Mouse (Mus musculus): ENCODE measurements around the gene Epsti1.
"Not testable (repeated sequence)": the region's sequence is repeated elsewhere in the genome, so short reads cannot be mapped to it uniquely, and the experiment has no call there.

The Epsti1 gene

DNA sequence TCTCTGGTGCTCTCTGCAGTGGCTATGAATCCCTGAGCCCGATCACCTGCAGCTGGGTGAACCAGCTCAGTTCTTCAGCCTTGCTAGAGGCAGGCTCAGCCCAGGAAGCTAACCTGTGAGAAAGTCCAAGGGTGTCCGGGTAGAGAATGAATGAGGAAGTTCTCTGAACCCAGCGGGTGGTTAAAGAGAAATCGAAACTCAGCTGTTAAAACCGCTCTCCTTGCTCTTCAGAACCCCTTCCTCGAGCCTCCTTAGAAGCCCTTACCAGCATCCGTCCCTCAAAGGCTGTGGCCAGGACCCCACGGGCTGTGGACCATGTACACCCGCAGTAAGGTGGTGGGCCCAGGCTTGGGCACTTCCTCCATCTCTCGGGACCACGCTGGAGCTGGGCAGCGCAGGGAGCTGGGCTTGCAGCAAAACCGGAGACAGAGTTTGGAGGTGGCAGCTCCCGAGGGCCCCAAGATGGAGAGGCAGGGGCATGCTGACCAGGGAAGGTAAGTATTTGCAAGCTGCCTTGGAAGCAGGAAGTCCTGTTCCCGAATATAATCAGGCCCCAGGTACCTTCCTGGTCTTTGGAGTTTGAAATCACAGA, at the start of gene Epsti1:
Gene Epsti1 (plus strand): TSS at position 69 of the 592 bp plus-strand sequence.
- DNase-seq: no peak

DNA sequence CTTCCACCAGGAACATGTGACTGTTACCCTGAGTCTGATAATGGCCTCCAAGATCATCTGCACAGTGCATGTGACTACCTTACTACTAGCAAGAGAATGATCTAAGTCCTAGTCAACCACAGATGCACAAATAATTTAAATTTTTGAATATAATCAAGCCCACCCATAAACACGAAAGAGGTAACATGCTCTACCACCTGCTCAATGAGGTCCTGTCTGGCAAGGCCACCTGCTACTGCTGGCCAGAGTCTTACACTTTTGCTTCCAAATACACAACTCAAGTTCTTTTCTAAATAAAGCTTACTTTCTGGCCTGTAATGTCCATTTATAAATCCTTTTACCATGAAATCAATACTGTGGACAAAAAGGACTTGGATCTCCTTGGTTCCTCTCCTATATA, 44.1 kb upstream of the Epsti1 start:
- no peak for DNase-seq

DNA sequence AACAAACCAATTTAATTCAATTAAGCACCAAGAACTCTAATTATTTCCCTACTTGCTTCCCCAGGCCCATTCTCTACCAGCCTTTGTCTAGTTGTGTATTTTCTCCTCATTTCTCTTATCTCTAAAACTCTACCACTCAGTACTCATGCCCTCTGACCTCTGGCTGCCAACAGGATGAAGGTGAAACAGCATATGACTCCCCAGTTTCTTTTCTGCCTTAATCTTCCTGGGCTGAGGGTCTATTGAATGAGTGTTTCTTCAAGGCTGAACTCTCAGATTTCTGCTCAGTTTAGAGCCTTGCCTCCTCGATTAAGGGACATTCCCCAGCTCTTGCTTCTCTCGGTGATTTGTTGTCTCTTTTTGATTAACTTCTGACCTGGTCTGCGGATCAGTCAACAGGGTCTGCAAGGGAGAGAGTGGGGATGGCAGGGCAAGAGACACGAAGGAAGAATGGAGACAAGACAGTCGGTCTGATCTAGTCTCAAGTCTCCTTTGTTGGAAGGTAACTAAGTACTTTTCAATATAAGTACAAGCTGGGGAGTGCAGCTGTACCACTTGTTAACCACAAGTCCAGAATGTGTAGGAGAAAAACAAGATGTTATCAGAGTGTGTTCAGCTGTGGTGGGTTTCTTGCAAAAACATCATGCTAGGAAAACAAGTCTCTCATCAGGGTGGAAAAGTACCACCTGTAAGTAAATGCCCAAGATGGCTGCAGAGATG, 43.0 kb upstream of the Epsti1 start:
- no peak for DNase-seq

DNA sequence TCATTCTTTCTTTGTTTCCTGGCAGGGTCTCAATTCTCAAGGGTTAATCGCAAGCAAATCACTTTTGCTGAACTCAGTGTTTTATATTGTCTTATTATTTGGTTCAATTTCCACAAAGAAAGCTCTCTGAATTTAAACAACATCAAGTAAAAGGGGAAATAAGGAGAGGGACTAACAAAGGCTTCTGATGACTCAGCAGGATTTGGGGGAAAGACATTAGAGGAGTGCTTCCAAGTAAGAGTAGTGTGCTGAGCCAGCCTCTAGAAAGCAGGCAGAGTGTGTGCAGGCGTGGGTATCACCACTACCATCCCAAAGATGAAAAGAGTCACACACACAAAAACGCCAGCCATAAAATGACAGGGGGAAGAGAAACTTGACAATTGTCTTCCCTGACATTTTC, 40.0 kb upstream of the Epsti1 start:
- DNase-seq: no peak

DNA sequence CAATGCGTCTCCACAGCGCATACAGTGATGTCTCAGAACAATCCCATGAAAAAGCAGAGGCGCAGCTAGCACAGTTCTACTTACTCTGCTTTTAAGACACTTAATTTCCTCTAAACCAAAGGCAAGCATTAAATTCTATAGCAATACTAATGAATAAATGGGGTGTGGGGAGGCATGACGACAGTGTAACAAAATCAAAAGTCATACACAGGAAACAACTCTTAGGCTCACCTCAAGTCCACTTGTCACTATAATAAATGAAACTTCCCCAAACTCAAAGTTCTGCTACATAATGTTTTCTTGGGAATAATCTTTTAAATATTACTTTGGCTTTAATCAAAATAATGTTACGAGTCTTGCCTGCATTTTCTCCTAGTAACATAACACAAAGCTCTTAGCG, 39.5 kb upstream of the Epsti1 start:
- DNase-seq: no peak

DNA sequence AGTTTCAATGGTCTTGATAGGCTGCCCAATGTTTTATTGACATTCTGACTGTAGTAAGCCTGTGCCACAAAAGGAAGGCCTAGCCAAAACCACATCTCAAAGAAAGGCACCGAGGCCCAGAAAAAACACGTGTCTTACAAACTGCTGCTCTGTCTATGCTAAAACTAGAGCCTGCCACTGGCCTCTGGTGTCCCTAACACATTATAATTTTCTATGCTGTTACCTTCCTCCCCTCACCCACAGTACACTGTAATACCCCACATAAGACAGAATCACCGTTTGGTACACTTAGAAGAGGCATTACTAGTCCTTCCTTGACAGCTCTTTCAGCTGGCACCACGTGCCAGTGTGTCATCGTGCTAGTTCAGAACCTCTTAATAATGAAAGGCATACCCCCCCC, 36.4 kb upstream of the Epsti1 start:
- DNase-seq: no peak

DNA sequence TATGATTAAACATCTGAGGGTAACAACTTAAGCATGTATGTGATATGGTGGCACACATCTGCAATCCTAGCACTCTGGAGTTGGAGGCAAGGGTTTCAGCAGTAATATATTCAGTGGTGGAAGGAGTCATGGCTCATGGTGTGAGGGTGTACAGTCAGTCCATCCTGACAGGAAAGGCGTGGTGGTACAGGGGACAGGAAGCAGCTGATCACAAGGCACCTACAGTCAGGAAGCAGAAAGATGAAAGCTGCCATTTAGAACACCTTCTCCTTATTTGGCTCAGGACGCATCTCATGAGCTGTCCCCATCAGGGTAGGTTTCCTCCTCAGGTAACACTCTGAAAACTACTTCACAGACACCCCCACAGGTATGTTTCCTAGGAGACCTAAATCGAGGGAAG, 33.1 kb upstream of the Epsti1 start:
- DNase-seq: no peak

DNA sequence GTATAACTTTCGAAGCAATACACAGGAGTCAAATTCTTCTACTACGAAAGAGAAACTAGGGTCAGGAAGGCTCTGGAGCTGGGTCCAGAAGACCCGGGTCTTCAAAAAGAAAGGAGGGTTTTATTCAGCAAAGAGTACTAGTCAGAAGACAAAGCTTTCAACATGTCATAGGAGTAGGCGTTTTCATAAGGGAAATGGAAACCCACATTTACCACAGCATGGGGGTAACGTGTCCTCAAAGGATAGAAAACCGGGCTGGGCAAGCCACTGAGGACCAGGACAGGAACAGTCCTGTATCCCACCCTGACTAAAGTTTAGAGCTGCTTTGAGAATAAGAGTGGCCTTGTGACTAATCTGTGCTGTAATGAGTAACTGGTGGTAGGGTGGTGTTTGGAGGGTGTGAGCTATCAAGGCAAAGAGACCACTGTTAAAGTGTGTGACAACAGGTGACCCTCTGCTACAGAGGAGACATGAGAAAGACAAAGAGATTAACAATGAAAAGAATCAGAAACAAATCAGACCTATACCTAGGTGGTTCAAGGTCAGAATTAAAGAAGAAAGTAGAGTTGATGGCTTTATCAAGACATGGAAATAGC, 32.6 kb upstream of the Epsti1 start:
- no peak for DNase-seq

DNA sequence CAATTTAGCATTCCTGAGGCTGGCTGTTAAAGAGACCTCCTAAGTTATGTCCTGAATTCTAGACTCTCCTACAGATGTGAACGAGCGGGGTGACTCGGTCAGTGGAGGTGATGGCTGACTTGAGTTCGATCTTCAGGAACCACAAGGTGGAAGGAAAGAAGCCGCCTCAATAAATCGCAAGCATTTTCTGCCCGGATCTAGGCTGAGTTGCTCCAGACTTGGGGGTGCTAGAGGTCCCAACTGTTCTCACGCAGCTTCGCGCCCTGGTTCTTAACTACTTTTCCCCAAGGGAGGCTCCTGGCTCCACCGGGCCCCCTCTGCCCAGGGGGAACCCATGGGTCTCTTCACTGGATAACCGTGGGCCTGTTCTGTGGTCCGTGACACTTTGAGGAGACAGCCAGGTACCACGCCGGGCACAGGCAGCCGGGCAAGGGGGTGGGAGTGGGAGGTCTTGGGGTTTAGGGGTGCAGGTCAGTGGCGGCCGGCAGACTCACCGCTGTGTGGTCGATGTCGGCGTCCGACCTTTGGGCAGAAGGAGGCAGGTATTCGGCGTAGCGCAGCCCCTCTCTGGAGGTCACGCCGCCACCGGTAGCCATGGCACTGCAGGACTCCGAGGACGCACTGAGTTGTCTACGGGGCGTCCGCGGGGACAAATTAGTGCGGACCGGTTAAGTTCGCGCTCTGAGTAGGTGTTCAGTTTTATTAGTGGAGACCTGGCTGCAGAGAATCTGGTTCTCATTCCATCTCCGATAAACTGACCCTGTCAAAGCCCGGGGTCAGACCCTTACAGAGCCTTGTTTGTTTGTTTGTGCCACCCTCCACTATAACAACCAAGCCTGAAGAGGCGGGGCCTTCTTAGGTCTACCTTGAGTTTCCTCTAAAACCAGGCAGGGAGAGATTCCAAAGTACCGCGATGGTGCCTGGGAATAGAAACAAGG, 29.5 kb upstream of the Epsti1 start, which contains the start of gene Dnajc15:
Gene Dnajc15 (minus strand): TSS at position 822 of the 938 bp plus-strand sequence.
- peak; percentile 89 for DNase-seq

DNA sequence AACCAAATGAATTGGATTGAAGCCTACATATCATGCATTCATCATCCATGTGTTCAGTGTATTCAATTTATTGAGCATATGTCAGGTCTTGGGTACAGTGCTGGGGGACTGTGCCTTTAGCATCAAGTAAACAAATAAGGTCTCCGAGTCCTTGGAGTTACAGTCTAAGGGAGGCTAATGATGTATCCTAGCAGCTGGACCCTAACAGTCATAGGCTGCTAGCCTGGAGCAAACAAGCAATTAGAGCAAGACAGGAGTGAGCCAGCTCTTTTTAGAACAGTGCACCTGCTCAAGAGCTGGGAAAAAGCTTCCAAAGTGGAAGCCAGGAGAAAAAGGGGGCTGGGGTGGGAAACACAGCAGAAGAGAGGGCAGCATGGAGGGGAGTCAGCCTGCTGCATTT, 27.8 kb upstream of the Epsti1 start:
- no peak for DNase-seq

DNA sequence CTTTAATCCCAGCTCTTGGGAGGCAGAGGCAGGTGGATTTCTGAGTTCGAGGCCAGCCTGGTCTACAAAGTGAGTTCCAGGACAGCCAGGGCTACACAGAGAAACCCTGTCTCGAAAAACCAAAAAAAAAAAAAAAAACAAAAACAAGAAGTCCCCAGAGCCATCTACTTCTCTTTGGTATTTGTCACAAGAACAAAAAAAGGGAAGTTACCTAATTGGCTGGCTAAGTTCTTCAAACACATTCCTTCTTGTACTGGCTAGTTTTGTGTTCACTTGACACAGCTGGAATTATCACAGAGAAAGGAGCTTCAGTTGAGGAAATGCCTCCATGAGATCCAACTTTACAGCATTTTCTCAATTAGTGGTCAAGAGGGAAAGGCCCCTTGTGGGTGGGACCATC, 26.2 kb upstream of the Epsti1 start:
- DNase-seq: not testable (repeated sequence)

DNA sequence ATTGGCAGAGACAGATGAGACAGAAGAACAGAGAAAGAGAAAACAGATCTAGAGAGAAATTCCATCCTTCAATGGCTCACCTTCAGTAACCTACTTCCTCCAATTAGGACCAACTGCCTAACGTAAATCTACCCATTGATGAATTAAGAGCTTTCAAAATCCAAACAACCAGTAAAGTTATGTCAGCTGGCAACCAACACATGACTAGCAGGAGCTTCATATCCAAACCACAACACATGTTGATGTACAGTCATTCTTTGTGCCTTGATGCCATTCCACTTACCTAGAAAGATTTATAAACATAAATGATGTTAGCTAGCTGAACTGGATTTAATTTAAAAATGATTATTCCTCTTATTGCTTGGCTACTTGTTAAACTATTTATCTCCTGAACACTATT, 22.0 kb upstream of the Epsti1 start:
- DNase-seq: no peak

DNA sequence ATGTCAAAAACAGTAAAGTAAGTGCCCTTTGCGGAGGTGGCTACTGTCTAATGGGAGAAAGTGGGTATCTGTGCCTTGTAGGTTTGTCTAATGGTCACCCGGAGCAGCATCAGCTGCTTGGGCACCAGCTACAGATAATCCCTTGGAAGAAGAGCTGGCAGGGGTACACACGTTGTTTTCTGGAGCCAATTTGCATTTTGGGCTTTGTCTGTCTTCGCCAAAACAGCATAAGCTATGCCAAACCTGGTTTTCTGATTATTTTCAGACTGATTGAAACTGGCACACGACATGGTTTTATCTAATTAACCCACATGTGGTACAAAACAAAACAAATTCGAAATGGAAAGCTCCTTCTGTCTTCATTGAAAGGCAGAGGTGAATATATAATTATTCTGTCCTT, 21.4 kb upstream of the Epsti1 start:
- DNase-seq: no peak

DNA sequence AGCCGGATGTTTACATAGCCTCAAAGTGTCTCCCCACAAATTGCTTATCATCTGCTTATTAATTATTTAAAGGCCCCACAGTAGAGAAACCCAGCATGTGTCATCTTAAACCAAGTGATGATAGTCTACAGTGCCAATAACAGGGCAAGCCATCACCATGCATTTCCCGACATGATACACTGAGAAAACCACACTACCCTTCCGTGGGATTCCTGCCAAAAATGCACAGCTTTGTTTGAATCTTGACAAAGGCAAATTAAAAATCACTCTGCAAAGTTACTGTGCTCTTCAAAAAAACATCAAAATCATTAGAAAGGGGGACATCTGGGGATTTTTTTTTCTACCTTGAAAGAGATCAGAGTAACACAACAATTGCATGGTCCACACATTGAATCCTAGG, 17.7 kb upstream of the Epsti1 start:
- DNase-seq: no peak

DNA sequence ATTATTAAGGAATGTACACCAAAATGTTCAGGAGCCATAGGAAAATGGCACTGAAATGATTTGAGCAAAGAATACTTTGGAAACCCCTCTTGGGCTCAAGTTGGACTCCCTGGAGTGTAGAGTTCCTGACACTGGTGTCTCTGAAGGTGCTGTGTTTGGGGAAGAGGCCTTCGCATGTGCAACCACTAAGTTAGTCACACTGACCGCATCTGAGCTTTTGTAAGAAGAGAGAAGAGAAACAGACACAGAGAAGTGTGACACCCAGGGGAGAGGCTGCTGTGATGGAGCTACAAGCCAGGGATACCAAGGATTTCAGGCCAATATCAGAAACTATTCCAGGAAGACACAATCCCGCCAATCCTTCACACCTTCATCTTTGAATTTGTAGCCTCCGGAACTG, 17.1 kb upstream of the Epsti1 start:
- no peak for DNase-seq

DNA sequence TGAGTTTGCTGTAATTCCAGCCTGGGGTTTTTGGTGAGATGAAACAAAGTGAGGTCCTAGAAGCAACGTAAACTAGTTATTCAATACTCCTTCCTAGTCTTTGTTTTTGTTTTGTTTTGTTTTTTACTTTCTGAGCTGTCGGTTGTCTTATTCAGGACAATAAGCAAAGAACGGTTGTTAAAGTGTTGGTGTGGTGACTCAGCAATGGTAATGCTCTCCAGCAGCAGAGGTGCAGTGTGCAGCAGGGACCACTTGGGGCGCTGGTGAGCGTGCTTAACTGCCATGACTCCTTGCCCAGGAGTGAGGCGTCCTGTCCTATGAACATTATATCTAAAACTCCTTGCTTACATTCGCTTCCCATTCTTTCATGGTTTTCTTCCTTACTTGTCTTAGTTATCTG, 14.1 kb upstream of the Epsti1 start:
- no peak for DNase-seq

DNA sequence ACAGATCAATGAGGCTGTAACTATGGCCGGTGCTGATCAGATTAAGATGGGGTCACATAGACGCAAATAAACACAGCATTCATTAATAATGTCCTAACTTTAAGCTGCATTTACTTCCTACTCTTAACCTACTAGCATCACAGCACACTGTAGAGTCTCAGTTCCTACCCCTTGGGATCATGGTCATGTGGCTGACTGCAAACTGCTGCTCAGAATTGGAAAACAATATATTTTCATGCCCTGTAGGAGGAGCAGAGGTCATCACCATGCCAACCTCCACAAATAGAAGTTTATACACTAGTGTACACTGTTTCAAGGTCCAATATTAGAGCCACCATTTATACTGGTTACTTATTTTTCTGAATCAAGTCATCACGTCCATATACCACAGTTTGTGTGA, 8.1 kb upstream of the Epsti1 start:
- DNase-seq: no peak

DNA sequence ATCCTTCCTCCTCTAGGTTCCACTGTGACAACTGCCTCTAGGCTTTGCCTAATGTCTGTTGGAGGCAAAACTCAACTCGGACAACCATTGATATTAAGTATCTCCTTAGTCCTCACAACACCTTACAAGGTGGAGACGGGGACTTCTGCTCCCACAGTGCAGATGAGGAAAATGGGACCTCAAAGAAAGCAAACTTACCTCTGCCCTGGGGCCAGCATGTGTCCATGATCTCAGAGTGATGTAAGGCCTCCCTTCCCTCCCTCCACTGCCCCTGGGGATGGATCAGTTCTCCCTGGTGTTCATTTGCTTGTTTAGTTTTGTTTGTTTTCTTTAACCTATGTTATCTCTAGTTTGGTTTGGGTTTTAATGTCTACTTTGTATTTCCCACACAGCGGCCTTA, 1.5 kb upstream of the Epsti1 start:
- no peak for DNase-seq

DNA sequence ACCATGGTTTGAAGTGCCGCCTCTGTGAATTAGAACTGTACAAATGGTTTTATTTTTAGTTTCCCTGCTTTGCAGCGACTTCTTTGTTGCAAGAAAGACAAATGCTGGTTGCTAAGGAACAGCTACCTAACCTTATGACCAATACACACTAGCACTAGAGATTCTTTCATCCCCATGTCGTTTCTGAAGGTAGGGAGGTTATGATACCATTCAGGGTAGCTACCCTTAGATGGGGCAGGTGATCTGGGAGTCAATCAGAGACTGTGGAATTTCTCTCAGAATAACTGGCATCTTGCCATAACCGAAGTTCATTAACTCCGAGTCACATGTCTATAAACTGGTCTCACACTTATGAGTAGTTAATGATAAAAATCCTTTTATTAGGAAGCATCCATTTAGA, 1.4 kb downstream of the Epsti1 start:
- no peak for DNase-seq

DNA sequence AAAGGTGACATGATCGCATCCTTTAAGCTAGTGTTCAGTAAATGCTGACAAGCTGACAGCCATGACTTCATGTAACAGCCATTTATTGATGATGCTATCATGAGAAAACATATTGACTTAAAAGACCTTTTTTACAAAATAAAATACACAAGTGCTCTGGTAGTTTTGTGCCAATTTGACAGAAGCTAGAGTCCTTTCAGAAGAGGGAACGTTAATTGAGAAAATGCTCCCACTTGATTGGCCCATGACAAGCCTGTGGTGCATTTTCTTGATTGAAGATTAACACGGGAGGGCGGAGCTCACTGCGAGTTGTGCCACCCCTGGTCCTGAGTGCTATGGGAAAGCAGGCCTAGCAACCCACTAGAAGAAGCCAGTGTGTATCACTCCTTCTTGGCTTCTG, 2.5 kb downstream of the Epsti1 start:
- no peak for DNase-seq

DNA sequence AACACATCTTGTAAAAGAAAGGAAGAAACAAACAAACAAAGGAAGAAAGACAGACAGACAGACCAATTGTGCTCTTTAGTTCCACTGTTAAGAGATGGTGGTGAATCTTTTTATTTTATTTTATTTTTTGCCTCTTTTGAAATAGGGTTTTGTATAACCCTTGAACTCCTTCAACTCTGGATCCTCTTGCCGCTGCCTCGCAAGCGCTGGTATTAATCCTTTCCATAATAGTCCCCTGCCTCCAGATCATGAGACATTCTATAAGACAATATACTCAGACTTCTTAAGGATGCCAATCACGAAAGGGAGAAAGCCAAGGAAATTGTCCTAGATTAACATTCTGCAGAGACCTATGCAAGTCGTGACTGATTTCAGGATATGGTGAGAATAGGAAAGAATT, 11.7 kb downstream of the Epsti1 start:
- DNase-seq: no peak

DNA sequence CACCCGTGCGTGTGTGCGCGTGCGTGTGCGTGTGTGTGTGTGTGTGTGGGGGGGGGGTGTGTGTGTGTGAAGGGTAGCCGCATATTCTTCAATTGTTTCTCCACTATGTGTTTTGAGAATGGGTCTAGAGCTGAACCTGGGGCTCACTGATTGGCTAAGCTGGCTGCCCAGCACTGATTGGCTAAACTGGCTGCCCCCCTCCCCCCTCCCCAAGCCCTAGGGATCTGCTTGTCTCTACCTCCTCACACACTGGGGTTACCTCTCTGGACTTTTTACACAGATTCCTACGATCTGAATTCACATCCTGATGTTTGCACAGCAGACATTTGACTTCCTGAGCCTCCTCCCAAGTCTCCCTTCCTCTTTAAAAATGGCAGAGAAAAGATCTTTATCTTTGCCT, 17.6 kb downstream of the Epsti1 start:
- DNase-seq: no peak

DNA sequence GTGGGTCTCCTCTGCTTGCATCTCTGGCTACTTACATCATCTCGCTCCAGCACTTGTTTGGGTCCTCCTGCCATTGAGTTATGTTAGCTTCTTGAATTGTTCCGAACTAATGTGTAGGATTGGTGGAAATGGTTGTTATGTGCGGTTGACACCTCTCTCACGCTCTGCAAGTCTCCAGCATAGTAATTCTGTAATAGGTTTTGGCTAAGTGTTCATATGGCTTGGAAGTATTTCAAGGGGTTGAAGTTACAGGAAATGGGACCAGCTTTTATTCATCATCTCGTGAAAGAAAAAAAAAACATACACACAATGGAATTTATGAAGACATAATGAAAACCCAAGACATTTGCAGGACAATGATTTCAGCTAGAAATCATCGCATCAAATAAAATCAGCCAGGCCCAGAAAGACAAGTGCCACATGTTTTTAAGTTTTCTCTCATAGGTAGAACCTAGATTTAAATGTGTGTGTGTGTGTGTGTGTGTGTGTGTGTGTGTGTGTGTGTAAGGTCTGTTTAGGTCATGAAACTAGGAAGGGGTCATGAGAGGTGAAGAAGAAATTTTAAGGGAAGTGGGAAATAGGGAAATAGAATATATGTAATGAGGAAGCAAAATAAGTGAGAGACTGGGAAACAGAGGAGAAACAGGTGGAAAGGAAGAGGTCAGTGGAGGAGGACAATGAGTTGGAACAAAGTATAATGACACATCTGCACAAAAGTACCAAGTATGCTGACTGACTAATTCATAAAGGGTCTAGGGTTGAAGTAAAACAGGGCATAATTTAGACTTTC, 19.2 kb downstream of the Epsti1 start:
- no peak for DNase-seq

All from right cerebral cortex, adult 18-20 months (tissue).